Mouse (Mus musculus) E14TG2a.4 (cell line): ENCODE results near the gene Camk1d.

Source experiments
- CTCF ChIP-seq: conservative IDR thresholded peaks from 2 replicates; pipeline ENCODE4 v1.5.1; 2014; ENCODE audit warnings: low read length
- NANOG ChIP-seq: IDR thresholded peaks from 2 replicates; pipeline ENCODE4 v1.6.1; 2014; ENCODE audit warnings: borderline replicate concordance, low read length, mixed read lengths

DNA sequence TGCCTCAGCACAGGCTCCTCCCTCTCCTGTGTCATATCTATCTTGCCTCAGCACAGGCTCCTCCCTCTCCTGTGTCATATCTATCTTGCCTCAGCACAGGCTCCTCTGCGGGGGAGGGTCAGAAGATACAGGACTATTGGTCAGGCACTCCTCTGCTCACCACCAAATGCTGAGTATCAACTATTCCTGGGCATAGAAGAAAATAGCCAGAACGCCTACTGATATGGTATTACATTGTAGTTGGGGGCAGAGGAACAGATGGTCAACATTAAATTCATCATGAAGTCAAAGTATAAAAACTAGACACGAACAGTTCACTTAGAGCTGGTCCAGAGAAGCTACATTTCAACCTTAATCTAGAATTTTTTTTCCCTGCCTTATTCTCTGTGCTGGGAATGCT, 395.2 kb downstream of the Camk1d start:
- TF ChIP-seq CTCF (no peak), NANOG (no peak)
